In genomic region chr11:24673248-24674207, GRCm38 (mm10) we compare ENCODE assay signal across 25 mouse cellular contexts.
A peak's percentile ranks its signal among the peaks of the same experiment; 100 is the strongest.
DNase-seq lines count a peak whose midpoint lies in the region; ATAC-seq and TF ChIP-seq lines count a peak whose summit lies in the region.
"Had no signal": no experiment of that assay in that cellular context is flagged by ENCODE, and none has a peak within 500 bp of the region (broad histone marks: within the 10 kb centered on the region; RNA-seq: fewer than 3 reads in every experiment).

No protein-coding gene starts in this region.

- H3K4me2 ChIP-seq in kidney, embryonic 16.5 days (replicated peaks; ENCODE audit: low read depth, low read length) = no peak overlapping the region
- H3K4me2 ChIP-seq: embryonic facial prominence, embryonic 13.5 days; forebrain, embryonic 13.5 days; heart, embryonic 15.5 days; liver, embryonic 15.5 days; lung, embryonic 15.5 days had no signal

- no peak for TF ChIP-seq POLR2A in heart, adult 2 months (IDR thresholded peaks at IDR 0.05; ENCODE audit: insufficient read depth, low read depth, low read length)

- DNase-seq in adrenal gland, postnatal 10 days = peak; percentile 17
- DNase-seq in adrenal gland, postnatal 25 days = no peak
- DNase-seq in heart, adult 2 months = peak; percentile 21 to 22
- no peak for DNase-seq in heart, postnatal 25 days (ENCODE audit: low spot score)
- DNase-seq in kidney, adult 18-20 months = no peak
- DNase-seq in fat pad, adult 2 months (ENCODE audit: extremely low read depth, low read depth, low spot score) = peak; percentile 87
- DNase-seq: cerebellum, adult 9-10 months; gastrocnemius, postnatal 36 days; kidney, postnatal 4 days; liver; lung, postnatal 4 days; midbrain, embryonic 14.5 days; right cerebral cortex, postnatal 25 days; spleen, adult 18-20 months; thymus, postnatal 14 days had no signal

- 53% methylated on average over 7 of the region's 7 CpGs for WGBS in heart, adult 2 months
- WGBS in kidney, embryonic 16.5 days = 36% methylated on average over 7 of the region's 7 CpGs

- TF ChIP-seq CTCF in heart, adult 2 months (IDR thresholded peaks at IDR 0.05) = no peak

- no peak overlapping the region for H3K4me3 ChIP-seq in heart, adult 2 months
- H3K4me3 ChIP-seq in kidney, embryonic 16.5 days (ENCODE audit: low read length) = no peak overlapping the region
- H3K4me3 ChIP-seq: embryonic facial prominence, embryonic 13.5 days; erythroblast, embryonic 14.5 days; forebrain, embryonic 13.5 days; heart, embryonic 15.5 days; hindbrain, embryonic 10.5 days; liver, embryonic 15.5 days; lung, embryonic 15.5 days had no signal

- peaks cover 2% of the 10 kb centered on the region; the same call in 1 of the 2 replicates for H3K4me1 ChIP-seq in heart, adult 2 months (ENCODE audit: control insufficient read depth, insufficient read depth, low read length)
- H3K4me1 ChIP-seq in kidney, embryonic 16.5 days (ENCODE audit: insufficient read depth, low read length) = no peaks in the 10 kb centered on the region
- H3K4me1 ChIP-seq: liver, embryonic 15.5 days; lung, embryonic 15.5 days had no signal

- no peaks in the 10 kb centered on the region for H3K79me2 ChIP-seq in heart, adult 2 months (replicated peaks; ENCODE audit: control insufficient read depth, insufficient read depth, low read length)

- no peaks in the 10 kb centered on the region for H3K27me3 ChIP-seq in heart, adult 2 months (ENCODE audit: control insufficient read depth, insufficient read depth, low read length)
- peaks cover 35% of the 10 kb centered on the region for H3K27me3 ChIP-seq in kidney, embryonic 16.5 days (ENCODE audit: insufficient read depth, low read length)
- H3K27me3 ChIP-seq: embryonic facial prominence, embryonic 13.5 days; forebrain, embryonic 13.5 days; heart, embryonic 15.5 days; liver, embryonic 15.5 days; lung, embryonic 15.5 days had no signal

- no peak for TF ChIP-seq EP300 in heart, adult 2 months (IDR thresholded peaks at IDR 0.05; ENCODE audit: insufficient read depth, low read depth, low read length)

- H3K27ac ChIP-seq in heart, adult 2 months = peak overlapping the region; percentile 78
- H3K27ac ChIP-seq in kidney, embryonic 16.5 days (ENCODE audit: low read length) = no peak overlapping the region
- H3K27ac ChIP-seq: embryonic facial prominence, embryonic 13.5 days; forebrain, embryonic 13.5 days; heart, embryonic 15.5 days; hindbrain, embryonic 10.5 days; liver, embryonic 15.5 days; lung, embryonic 15.5 days had no signal

- intact Hi-C loops in heart, adult 2 months (cut with DNase I) = loop anchor here (5.0 kb wide), 1 partner anchor 74 kb away; no protein-coding TSS in a partner anchor
- intact Hi-C loops in heart, postnatal 25 days (cut with DNase I) = no loop called here

- ATAC-seq in kidney, embryonic 16.5 days (ENCODE audit: low FRiP score, low TSS enrichment) = peak; percentile 70; the same call in 1 of the 2 replicates
- ATAC-seq: CD4-positive, CD25-positive, alpha-beta regulatory T cell, adult 4 months; forebrain, embryonic 13.5 days; intestine, postnatal 0 days had no signal

- H3K36me3 ChIP-seq in heart, adult 2 months (ENCODE audit: control insufficient read depth, insufficient read depth, low read length) = no peaks in the 10 kb centered on the region
- no peaks in the 10 kb centered on the region for H3K36me3 ChIP-seq in kidney, embryonic 16.5 days (ENCODE audit: insufficient read depth, low read length)
- H3K36me3 ChIP-seq: embryonic facial prominence, embryonic 13.5 days; heart, embryonic 15.5 days; hindbrain, embryonic 10.5 days; liver, embryonic 15.5 days; lung, embryonic 15.5 days had no signal

- no peak overlapping the region for H3K9ac ChIP-seq in heart, adult 2 months (ENCODE audit: low read depth, low read length)
- no peak overlapping the region for H3K9ac ChIP-seq in kidney, embryonic 16.5 days (replicated peaks; ENCODE audit: low read length)
- H3K9ac ChIP-seq: embryonic facial prominence, embryonic 13.5 days; forebrain, embryonic 13.5 days; heart, embryonic 15.5 days; liver, embryonic 15.5 days; lung, embryonic 15.5 days had no signal

- H3K9me3 ChIP-seq in kidney, embryonic 16.5 days (ENCODE audit: low read length) = no peaks in the 10 kb centered on the region
- H3K9me3 ChIP-seq: embryonic facial prominence, embryonic 13.5 days; forebrain, embryonic 13.5 days; heart, embryonic 15.5 days; hindbrain, embryonic 10.5 days; liver, embryonic 15.5 days; lung, embryonic 15.5 days had no signal

Comparison
In these comparisons a context has a peak if more than half of its experiments do, and no peak if none do; other contexts are left out.
1. DNase-seq: peak in adrenal gland, postnatal 10 days (single experiment), heart, adult 2 months (2 of 2) and fat pad, adult 2 months (single experiment); none in adrenal gland, postnatal 25 days (single experiment), heart, postnatal 25 days (single experiment) and kidney, adult 18-20 months (single experiment).